Mouse (Mus musculus): ENCODE data around the gene Pex14.

GRCm38 (mm10) chr4:148970742-148971141 is 128.9 kb downstream of the Pex14 start:
- no peak for TF ChIP-seq CTCF (IDR thresholded peaks at IDR 0.05; ENCODE audit: extremely low read depth, insufficient read length, insufficient replicate concordance, low read depth, low read length)
- no peak for TF ChIP-seq POLR2A (IDR thresholded peaks at IDR 0.05; ENCODE audit: low read depth, low read length)
